Mouse (Mus musculus) ES-Bruce4 (cell line): ENCODE data around the gene Klf13. TPM values are rescaled to one million over a fixed set of nuclear protein-coding genes. Genes with fewer than 3 reads are reported as not detected.

Source experiments
- H3K27ac ChIP-seq: 2 replicates; pipeline ENCODE4 v1.5.1; 2012; ENCODE audit warnings: low read length, inconsistent platforms; ENCODE audit not compliant: insufficient read depth
- H3K27me3 ChIP-seq: 2 replicates; pipeline ENCODE4 v1.6.1; 2012; ENCODE audit warnings: mild to moderate bottlenecking, low read length, inconsistent platforms; ENCODE audit not compliant: control insufficient read depth, poor library complexity, insufficient read depth, severe bottlenecking
- H3K36me3 ChIP-seq: 2 replicates; pipeline ENCODE4 v1.6.1; 2012; ENCODE audit warnings: inconsistent platforms, mild to moderate bottlenecking, low read length, moderate library complexity; ENCODE audit not compliant: control insufficient read depth, poor library complexity, insufficient read depth, severe bottlenecking
- H3K4me1 ChIP-seq: one replicate; pipeline ENCODE4 v1.8.1; 2011; ENCODE audit warnings: low read length; ENCODE audit not compliant: control insufficient read depth, insufficient read depth
- H3K4me3 ChIP-seq: 2 replicates; pipeline ENCODE4 v1.5.1; 2011; ENCODE audit warnings: low read depth, mild to moderate bottlenecking, low read length
- H3K9ac ChIP-seq: 2 replicates; pipeline ENCODE4 v1.6.1; 2012; ENCODE audit warnings: low read depth, mild to moderate bottlenecking, inconsistent platforms; ENCODE audit not compliant: poor library complexity, severe bottlenecking
- H3K9me3 ChIP-seq: replicated peaks from 2 replicates; pipeline ENCODE4 v1.6.1; 2012; ENCODE audit warnings: mild to moderate bottlenecking, low read length, inconsistent platforms; ENCODE audit not compliant: control insufficient read depth, poor library complexity, insufficient read depth, severe bottlenecking
- CTCF ChIP-seq: IDR thresholded peaks from one replicate; pipeline ENCODE4 v1.8.1; 2011; ENCODE audit warnings: low read depth, low read length
- EP300 ChIP-seq: IDR thresholded peaks from 2 replicates; pipeline ENCODE4 v1.6.1; 2011; ENCODE audit warnings: low read depth, low read length; ENCODE audit not compliant: insufficient read depth
- POLR2A ChIP-seq: IDR thresholded peaks from one replicate; pipeline ENCODE4 v1.8.1; 2011; ENCODE audit warnings: low read length; ENCODE audit not compliant: insufficient read depth
- polyA plus RNA-seq: library from polyadenylated mRNA; stranded (reverse); fragments of >200 nt; gene quantifications from 2 replicates; pipeline ENCODE4 v1.2.4, GENCODE M21; 2011; ENCODE audit warnings: low read depth; ENCODE audit not compliant: missing spikeins, insufficient read depth, insufficient read length

Klf13 gene
- polyA plus RNA-seq, 1 experiment: 36.5 TPM

DNA sequence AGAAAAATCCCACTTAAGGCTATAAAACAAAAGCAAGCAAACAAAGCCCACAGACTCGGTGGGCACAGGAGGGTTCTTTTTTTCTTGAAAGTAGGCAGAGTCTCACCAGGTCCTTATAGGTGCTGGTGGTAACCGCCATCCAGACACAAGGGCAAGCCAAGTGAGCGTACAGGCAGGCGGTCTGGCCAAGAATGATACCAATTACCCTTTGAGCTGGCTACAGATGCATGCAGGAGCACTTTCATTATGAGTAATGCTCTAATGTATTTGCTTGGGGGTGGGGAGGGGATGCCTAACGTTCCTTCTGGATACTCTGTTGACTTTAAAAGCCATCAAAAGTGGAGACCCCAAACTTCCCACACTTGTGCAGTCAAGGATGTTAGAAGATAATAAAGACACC, 7.9 kb downstream of the Klf13 start:
- Histone ChIP-seq H3K27ac (no peak overlapping the region), H3K9ac (no peak overlapping the region), H3K36me3 (no peaks in the 10 kb centered on the region), H3K4me3 (no peak overlapping the region), H3K27me3 (no peaks in the 10 kb centered on the region), H3K4me1 (peaks cover 9% of the 10 kb centered on the region), H3K9me3 (no peaks in the 10 kb centered on the region)
- TF ChIP-seq POLR2A: no peak
- TF ChIP-seq CTCF: no peak
- no peak for TF ChIP-seq EP300

DNA sequence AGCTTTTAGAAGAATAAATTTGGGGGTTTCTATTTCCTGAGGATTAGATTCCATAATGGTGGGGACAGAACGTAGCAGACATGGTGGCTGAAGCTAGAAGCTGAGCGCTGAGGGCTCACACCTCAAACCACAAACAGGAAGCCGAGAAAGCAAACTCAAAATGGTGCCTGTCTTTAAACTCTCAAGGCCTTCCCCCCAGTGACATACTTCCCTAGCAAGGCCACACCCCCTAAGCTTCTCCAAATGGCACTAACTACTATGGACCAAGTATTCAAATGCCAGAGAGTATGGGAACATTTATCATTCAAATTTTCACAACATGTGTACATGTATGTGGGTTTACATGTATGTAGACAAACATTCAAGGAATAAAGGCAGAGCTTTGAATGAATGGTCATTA, 8.6 kb downstream of the Klf13 start:
- Histone ChIP-seq H3K27me3 (no peaks in the 10 kb centered on the region), H3K4me1 (peaks cover 9% of the 10 kb centered on the region), H3K36me3 (no peaks in the 10 kb centered on the region), H3K4me3 (no peak overlapping the region), H3K9ac (no peak overlapping the region), H3K9me3 (no peaks in the 10 kb centered on the region), H3K27ac (no peak overlapping the region)
- no peak for TF ChIP-seq POLR2A
- TF ChIP-seq CTCF: no peak
- no peak for TF ChIP-seq EP300

DNA sequence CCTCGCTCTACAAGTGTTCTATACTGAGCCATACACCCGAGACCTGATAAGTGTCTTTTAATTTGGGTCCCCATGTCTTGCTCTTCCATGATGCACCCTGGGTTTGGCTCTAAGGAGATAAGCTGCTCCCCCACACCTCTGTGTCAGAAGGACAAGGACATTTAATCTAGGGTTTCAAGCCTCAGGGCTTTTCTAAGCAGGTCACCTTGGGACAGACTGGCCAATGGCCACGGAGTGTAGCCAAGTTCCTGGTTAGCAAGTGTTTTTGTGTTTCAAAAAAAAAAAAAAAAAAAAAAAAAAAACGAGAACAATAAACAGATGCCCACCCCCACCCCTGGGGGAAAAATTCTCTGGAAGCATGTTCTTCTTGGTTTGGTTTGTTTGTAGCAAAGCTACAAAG, 9.6 kb downstream of the Klf13 start:
- Histone ChIP-seq H3K27ac (no peak overlapping the region), H3K36me3 (no peaks in the 10 kb centered on the region), H3K27me3 (no peaks in the 10 kb centered on the region), H3K4me1 (peaks cover 7% of the 10 kb centered on the region), H3K4me3 (no peak overlapping the region), H3K9ac (no peak overlapping the region), H3K9me3 (no peaks in the 10 kb centered on the region)
- no peak for TF ChIP-seq EP300
- no peak for TF ChIP-seq POLR2A
- no peak for TF ChIP-seq CTCF

DNA sequence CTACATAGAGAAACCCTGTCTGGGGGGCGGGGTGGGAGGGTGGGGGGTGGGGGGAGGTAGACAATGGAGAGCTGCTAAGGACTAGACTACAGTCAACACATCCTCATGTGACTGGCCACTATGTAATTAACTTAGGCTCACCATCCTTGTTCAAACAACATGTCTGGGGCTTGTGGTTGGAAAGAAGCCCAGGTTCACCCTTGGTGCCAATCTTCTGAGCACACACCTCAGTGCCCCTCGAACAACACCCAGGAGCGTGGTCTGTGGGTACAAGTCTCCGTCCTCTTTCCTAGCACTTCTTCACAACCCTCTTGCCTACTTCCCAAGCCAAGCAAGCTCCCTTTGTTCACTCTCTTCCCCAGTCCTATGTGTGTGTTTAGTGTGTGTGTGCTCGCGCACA, 11.6 kb downstream of the Klf13 start:
- Histone ChIP-seq H3K9me3 (no peaks in the 10 kb centered on the region), H3K4me3 (no peak overlapping the region), H3K27me3 (no peaks in the 10 kb centered on the region), H3K36me3 (no peaks in the 10 kb centered on the region), H3K27ac (no peak overlapping the region), H3K4me1 (peaks cover 10% of the 10 kb centered on the region), H3K9ac (no peak overlapping the region)
- TF ChIP-seq POLR2A (no peak), EP300 (no peak), CTCF (no peak)

DNA sequence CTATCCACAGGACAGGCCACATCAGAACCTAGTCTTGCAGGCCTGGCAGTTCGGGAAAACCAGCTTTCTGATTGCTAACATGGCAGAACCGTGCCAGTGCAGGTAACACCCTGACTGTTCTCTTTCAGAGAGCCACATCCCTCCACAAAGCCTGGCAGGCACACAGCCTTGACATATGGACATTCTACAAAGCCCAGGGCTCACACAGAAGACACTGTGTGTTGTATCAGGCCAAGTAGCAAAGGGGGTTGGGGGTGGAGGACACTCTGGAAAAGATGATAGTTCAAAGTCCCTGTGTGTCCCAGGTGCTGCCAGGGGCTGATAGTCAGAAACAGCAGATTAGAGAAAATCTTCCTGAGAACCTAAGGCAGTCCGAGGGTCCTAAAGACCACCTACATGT, 12.2 kb downstream of the Klf13 start:
- Histone ChIP-seq H3K4me1 (peaks cover 11% of the 10 kb centered on the region), H3K27me3 (no peaks in the 10 kb centered on the region), H3K36me3 (no peaks in the 10 kb centered on the region), H3K4me3 (no peak overlapping the region), H3K9ac (no peak overlapping the region), H3K9me3 (no peaks in the 10 kb centered on the region), H3K27ac (no peak overlapping the region)
- no peak for TF ChIP-seq CTCF
- no peak for TF ChIP-seq EP300
- TF ChIP-seq POLR2A: no peak

DNA sequence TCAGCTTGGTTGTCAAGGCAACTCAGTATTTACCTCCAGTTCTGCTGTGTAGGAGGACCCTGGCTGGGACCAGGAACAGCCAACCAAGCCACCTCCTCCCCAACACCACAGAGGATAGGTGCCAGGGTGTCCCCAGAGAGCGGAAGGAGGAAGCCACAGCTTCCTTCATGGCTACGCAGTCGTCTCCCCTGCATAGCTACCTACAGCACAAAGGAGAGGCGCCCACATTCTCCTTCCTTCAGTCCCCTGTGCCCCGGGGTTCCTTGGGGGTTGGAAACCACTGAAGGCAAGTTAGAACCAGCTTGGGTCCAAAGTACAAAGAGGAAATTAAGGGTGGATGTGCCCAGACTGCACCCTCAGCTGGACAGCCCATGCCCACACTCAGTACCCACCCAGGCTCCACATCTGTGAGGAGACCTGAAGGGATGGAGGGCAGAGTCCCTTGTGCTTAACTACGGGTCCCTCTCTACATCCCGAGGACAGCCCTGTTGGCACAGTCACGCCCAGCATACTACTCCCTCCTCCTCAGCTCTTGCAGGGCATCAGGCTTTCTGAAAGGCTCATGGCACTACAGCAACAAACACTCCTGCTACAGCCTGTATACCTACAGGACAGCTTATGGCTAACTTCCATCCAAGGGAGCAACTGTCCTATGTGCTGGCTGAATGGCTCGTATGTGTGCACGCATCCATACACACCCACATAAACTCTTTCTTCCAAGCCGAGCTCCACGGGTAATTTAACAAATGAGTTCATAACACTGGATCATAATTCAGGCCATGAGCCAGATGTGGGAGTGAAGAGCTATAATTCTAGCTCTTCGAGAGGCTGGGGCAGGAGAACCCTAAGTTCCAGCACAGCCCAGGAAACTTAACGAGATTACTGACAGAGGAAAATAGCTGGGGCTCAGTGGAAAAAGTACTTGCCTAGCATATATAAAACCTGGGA, 13.0 kb downstream of the Klf13 start:
- Histone ChIP-seq H3K9me3 (no peaks in the 10 kb centered on the region), H3K27me3 (no peaks in the 10 kb centered on the region), H3K4me1 (peaks cover 11% of the 10 kb centered on the region), H3K27ac (no peak overlapping the region), H3K9ac (no peak overlapping the region), H3K4me3 (no peak overlapping the region), H3K36me3 (no peaks in the 10 kb centered on the region)
- TF ChIP-seq POLR2A (no peak), EP300 (no peak), CTCF (no peak)
